Comparison of ENCODE assay signal across 13 mouse cellular contexts in the genomic region with DNA sequence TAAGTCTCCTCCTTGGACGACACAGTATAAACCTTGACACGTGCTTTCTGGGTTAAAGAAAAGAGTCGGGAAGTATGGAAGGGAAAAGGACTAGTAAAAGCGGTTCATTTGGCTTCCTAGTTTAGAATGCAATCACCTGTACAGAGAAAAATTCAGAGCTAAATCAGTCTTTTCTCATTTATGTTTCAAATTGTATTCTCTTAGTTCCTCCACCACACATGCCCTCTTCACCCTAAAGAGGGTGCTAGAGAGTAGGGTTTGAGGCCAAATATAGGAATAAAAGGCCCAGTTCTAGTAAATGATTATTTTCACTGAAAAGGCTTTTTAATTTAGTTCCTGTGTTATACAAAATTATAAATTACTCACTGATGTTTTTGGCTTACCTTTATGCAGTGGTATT. TPM values are rescaled to one million over a fixed set of nuclear protein-coding genes. Genes with fewer than 3 reads are reported as not detected.
DNase-seq lines count a peak whose midpoint lies in the region; ATAC-seq and TF ChIP-seq lines count a peak whose summit lies in the region.
"Had no signal": no experiment of that assay in that cellular context is flagged by ENCODE, and none has a peak within 500 bp of the region (broad histone marks: within the 10 kb centered on the region; RNA-seq: fewer than 3 reads in every experiment).

No protein-coding gene starts in this region.

- peak; percentile 8 for DNase-seq in adrenal gland, postnatal 14 days
- no peak for DNase-seq in adrenal gland, postnatal 4 days (ENCODE audit: low spot score in 2 of 2)
- peak in 1 of 2 experiments; percentile 14 for DNase-seq in layer of hippocampus, adult 2 months (ENCODE audit: low spot score in 2 of 2)
- DNase-seq in layer of hippocampus, adult 8-10 months (ENCODE audit: low spot score in 2 of 2) = no peak
- DNase-seq in CD4-positive helper T cell, adult 2 months (ENCODE audit: low read depth, low spot score) = peak; percentile 29
- DNase-seq in right cerebral cortex, adult 2 months (ENCODE audit: low spot score in 2 of 2) = no peak
- DNase-seq in MN1 (ENCODE audit: low spot score) = no peak
- DNase-seq: adrenal gland, adult 8-10 months; cerebellum, adult 8-10 months had no signal

- ATAC-seq in hematopoietic stem cell, adult 5-6 weeks (replicated peaks in 1 of 2; ENCODE audit: insufficient read depth in 1 of 2, low FRiP score in 2 of 2, low TSS enrichment in 1 of 2, low read depth in 1 of 2, poor library complexity in 2 of 2, severe bottlenecking in 2 of 2) = peak; percentile 63 to 78; a peak in 3 of 4 replicates

- H3K4me3 ChIP-seq in layer of hippocampus, adult 2 months = no peak overlapping the region
- H3K4me3 ChIP-seq: limb, embryonic 13.5 days had no signal

- H3K27ac ChIP-seq in layer of hippocampus, adult 2 months = no peak overlapping the region
- H3K27ac ChIP-seq: limb, embryonic 13.5 days had no signal

- TF ChIP-seq CTCF in layer of hippocampus, adult 2 months (conservative IDR thresholded peaks at IDR 0.05) = peak; percentile 82

RNA-seq across cellular contexts. Expression of a gene that starts 3.6 kb away (rescaled TPM):
- not detected in 2 replicates for total RNA-seq in adrenal gland, postnatal 14 days (2021)
- not detected for total RNA-seq in adrenal gland, postnatal 4 days (2021)
- not detected for total RNA-seq in layer of hippocampus, adult 2 months (2021)
- not detected for total RNA-seq in layer of hippocampus, adult 8-10 months (2022)
- 0.31 TPM in 1 of 2 replicates, not detected in the other for total RNA-seq in hematopoietic stem cell, adult 5-6 weeks (2017)
- total RNA-seq: gastrocnemius, adult 8-10 months; heart, postnatal 25 days had no signal

RNA-seq across cellular contexts. Expression of a gene that starts 10.3 kb away (rescaled TPM):
- 3.0 TPM in 1 of 2 replicates, not detected in the other for total RNA-seq in adrenal gland, postnatal 14 days (2021)
- total RNA-seq in adrenal gland, postnatal 4 days (2021) = 1 to 10 TPM in 1 of 2 experiments, under 1 TPM in 1; 0.56 to 1.1 TPM
- not detected for total RNA-seq in layer of hippocampus, adult 2 months (2021)
- not detected for total RNA-seq in layer of hippocampus, adult 8-10 months (2022)
- total RNA-seq in hematopoietic stem cell, adult 5-6 weeks (2017) = 2.4 and 9.5 TPM in 2 replicates
- total RNA-seq: gastrocnemius, adult 8-10 months; heart, postnatal 25 days had no signal

RNA-seq across cellular contexts. Expression of a gene that starts 42.4 kb away (rescaled TPM):
- 1.5 TPM in 1 of 2 replicates, not detected in the other for total RNA-seq in adrenal gland, postnatal 14 days (2021)
- total RNA-seq in adrenal gland, postnatal 4 days (2021) = under 1 TPM; 0.25 to 0.34 TPM
- not detected for total RNA-seq in layer of hippocampus, adult 2 months (2021)
- total RNA-seq in layer of hippocampus, adult 8-10 months (2022) = not detected
- 5.2 and 7.7 TPM in 2 replicates for total RNA-seq in hematopoietic stem cell, adult 5-6 weeks (2017)
- total RNA-seq: gastrocnemius, adult 8-10 months had no signal

RNA-seq across cellular contexts. Expression of a gene that starts 48.3 kb away (rescaled TPM):
- total RNA-seq in adrenal gland, postnatal 14 days (2021) = 216 and 263 TPM in 2 replicates
- total RNA-seq in adrenal gland, postnatal 4 days (2021) = 100 to 1,000 TPM; 135 to 141 TPM
- 100 to 1,000 TPM; 675 to 689 TPM for total RNA-seq in layer of hippocampus, adult 2 months (2021)
- 100 to 1,000 TPM; 665 to 765 (median 700) TPM for total RNA-seq in layer of hippocampus, adult 8-10 months (2022)
- total RNA-seq in hematopoietic stem cell, adult 5-6 weeks (2017) = 147 and 152 TPM in 2 replicates

Comparison
In these comparisons a context has a peak if more than half of its experiments do, and no peak if none do; other contexts are left out.
1. DNase-seq: peak in adrenal gland, postnatal 14 days (single experiment) and CD4-positive helper T cell, adult 2 months (single experiment); none in adrenal gland, postnatal 4 days (0 of 2), layer of hippocampus, adult 8-10 months (0 of 2), right cerebral cortex, adult 2 months (0 of 2) and MN1 (single experiment).